Mouse (Mus musculus) T-cell, adult 2 months (primary cell): ENCODE data around the gene Ly6g6d.

Experiments
- DNase-seq: peaks from one replicate; pipeline ENCODE4 v3.0.0; 2022; ENCODE audit warnings: low spot score

Ly6g6d gene

GRCm38 (mm10) chr17:35023756-35024155 lies 54.1 kb downstream of the Ly6g6d start:
- DNase-seq = no peak

GRCm38 (mm10) chr17:35023221-35023620 lies 54.6 kb downstream of the Ly6g6d start:
- no peak for DNase-seq

GRCm38 (mm10) chr17:35022541-35023060 lies 55.3 kb downstream of the Ly6g6d start:
- DNase-seq = no peak

- no peak for DNase-seq
Observed at GRCm38 (mm10) chr17:35021842-35022477, 55.9 kb downstream of the Ly6g6d start.
